Mouse (Mus musculus) monocyte, adult 2 months (primary cell): ENCODE measurements at regions not wholly inside any gene's neighbourhood (a gene's known extent, or its start where the extent isn't known, plus 50 kb on each side); places are given as distances from the start of the nearest gene placed in this dataset.

Experiments used
- DNase-seq, 2 experiments: peaks; one replicate each; pipeline ENCODE4 v3.0.0; 2022; ENCODE audit warnings: low spot score in 2 of 2, low read depth in 1 of 2

- DNase-seq, result no peak
Measured at GRCm38 (mm10) chr3:149287080-149287479, 296.7 kb upstream of the Adgrl2 start.

GRCm38 (mm10) chr3:149284976-149285375, 294.6 kb upstream of the Adgrl2 start:
- DNase-seq, result no peak

GRCm38 (mm10) chr3:149280807-149281789, 290.7 kb upstream of the Adgrl2 start:
- no peak for DNase-seq

GRCm38 (mm10) chr3:149279338-149279737, 289.0 kb upstream of the Adgrl2 start:
- no peak for DNase-seq

GRCm38 (mm10) chr3:149277812-149278211, 287.5 kb upstream of the Adgrl2 start:
- DNase-seq, result no peak

- DNase-seq, result no peak
Measured at GRCm38 (mm10) chr3:149275478-149276132, 285.2 kb upstream of the Adgrl2 start.

GRCm38 (mm10) chr3:149274987-149275386, 284.6 kb upstream of the Adgrl2 start:
- no peak for DNase-seq

- DNase-seq, result no peak
Measured at GRCm38 (mm10) chr3:149273993-149274692, 283.8 kb upstream of the Adgrl2 start.

GRCm38 (mm10) chr3:149270459-149270858, 280.1 kb upstream of the Adgrl2 start:
- no peak for DNase-seq

- no peak for DNase-seq
Measured at GRCm38 (mm10) chr3:149262332-149262970, 272.1 kb upstream of the Adgrl2 start.

- no peak for DNase-seq
Measured at GRCm38 (mm10) chr3:149261764-149262163, 271.4 kb upstream of the Adgrl2 start.

- DNase-seq, result no peak
Measured at GRCm38 (mm10) chr3:149258826-149259225, 268.5 kb upstream of the Adgrl2 start.

- DNase-seq, result no peak
Measured at GRCm38 (mm10) chr3:149256891-149257290, 266.5 kb upstream of the Adgrl2 start.

GRCm38 (mm10) chr3:149253080-149253479, 262.7 kb upstream of the Adgrl2 start:
- DNase-seq, result no peak

GRCm38 (mm10) chr3:149252144-149252543, 261.8 kb upstream of the Adgrl2 start:
- DNase-seq, result no peak

- no peak for DNase-seq
Measured at GRCm38 (mm10) chr3:149247626-149247987, 257.3 kb upstream of the Adgrl2 start.

GRCm38 (mm10) chr3:149246935-149247625, 256.7 kb upstream of the Adgrl2 start:
- no peak for DNase-seq

GRCm38 (mm10) chr3:149239664-149240063, 249.3 kb upstream of the Adgrl2 start:
- no peak for DNase-seq

GRCm38 (mm10) chr3:149238076-149238475, 247.7 kb upstream of the Adgrl2 start:
- no peak for DNase-seq

GRCm38 (mm10) chr3:149235183-149235582, 244.8 kb upstream of the Adgrl2 start:
- DNase-seq, result no peak
